Mouse (Mus musculus) frontal cortex, postnatal 25 days (tissue): ENCODE data around the gene Ecm1.
"Not testable (repeated sequence)": the region's sequence is repeated elsewhere in the genome, so short reads cannot be mapped to it uniquely, and the experiment has no call there.

ENCODE experiments used
- DNase-seq, 2 experiments: peaks; one replicate each; pipeline ENCODE4 v3.0.0; 2022; ENCODE audit warnings: low spot score in 2 of 2

Gene Ecm1

GRCm38 (mm10) chr3:95726696-95727358 lies 12.5 kb downstream of the Ecm1 start:
- no peak for DNase-seq

- DNase-seq: no peak
Observed at GRCm38 (mm10) chr3:95725863-95726262, 13.5 kb downstream of the Ecm1 start.

GRCm38 (mm10) chr3:95722386-95722785 lies 17.0 kb downstream of the Ecm1 start:
- no peak for DNase-seq

DNA sequence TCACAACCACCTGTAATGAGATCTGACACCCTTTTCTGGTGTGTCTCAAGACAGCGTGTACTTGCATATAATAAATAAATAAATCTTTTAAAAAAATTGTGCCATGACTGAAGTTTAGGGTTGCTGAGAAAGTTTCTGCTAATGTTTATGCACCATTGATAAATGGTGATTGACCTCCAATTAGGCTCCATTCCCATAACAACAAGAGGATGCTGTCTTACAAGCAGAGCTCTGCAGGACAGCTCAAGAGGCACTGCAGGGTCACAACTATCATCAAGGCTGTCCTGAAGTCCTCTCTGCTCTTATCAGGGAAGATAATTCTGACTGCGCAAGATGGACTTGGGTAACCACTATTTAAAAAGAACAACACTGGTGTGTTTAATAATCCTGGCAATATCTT lies 21.2 kb downstream of the Ecm1 start:
- DNase-seq: no peak

DNA sequence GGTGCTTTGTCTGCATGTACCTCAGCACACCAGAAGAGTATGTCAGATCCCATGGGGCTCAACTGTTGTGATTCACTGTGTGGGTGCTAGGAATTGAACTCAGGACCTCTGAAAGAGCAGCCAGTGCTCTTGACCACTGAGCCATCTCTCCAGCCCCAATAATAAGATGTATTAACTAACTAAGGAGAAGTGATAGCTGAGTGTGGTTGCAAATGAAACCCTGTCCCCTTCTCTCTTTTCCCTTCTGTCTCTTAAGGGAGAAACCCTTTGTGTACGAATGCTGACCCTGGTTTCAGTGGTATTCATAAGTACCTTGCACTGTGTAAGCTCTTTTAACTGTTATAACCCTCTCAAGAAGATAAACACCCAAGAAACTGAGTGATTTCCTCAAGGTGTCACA lies 23.3 kb downstream of the Ecm1 start:
- DNase-seq: no peak

- no peak for DNase-seq
Observed at GRCm38 (mm10) chr3:95709967-95710366, 29.4 kb downstream of the Ecm1 start.

DNA sequence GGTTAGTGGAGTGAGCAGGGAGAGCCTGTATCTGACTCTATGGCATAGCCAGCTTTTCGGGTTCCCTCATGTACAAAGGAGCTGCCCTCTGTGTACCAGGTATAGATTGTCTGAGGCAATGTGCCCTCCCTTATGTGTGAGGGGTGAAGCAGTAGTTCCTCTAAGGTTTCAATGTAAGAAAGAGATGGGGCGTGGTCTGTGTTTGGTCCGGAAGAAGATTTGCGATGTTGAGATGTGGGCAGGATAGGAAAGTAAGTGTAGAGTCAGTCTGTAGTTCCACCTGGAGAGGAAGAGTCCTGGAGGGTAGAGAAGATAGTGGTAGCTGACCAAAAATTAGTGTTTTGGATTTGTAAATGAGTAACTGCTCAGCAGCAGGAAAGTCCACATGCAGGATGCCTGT lies 30.3 kb downstream of the Ecm1 start:
- no peak for DNase-seq

GRCm38 (mm10) chr3:95707497-95707896 lies 31.9 kb downstream of the Ecm1 start:
- no peak for DNase-seq

DNA sequence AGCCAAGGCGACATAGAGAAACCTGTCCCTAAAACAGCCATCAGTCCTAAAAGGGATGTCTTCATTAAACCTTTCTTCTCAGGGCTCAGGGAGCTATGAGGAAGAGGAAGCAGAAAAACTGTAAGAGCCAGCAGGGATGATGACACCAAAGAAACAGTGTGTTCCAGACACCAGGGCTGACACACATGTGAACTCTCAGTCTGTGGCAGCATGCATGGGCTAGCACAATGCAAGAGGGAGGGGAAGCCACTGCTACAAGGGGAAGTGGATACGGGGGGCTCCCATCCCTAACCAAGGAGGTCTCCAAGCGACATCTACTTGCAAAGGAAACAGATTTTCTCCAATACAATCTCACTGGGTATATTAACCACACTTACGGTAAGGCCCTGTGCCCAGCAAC lies 33.1 kb downstream of the Ecm1 start:
- no peak for DNase-seq

DNA sequence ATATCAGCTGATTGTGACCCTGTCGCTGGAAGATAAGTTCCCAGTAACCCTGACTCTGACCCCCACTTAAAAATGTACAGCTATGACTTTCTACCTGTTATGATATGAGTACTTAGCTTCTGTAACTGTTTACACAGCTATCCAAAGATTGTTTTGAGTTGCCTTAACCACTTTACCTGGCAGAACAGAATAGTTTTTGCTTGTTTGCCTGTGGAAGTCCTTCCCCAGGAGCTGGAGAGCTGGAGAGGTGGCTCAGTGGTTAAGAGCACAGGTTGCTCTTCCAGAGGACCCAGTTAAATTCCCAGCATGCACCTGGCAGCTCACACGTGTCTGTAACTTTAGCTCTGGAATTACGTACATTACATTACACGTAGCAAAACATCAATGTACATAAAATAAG lies 34.8 kb downstream of the Ecm1 start:
- no peak for DNase-seq

DNA sequence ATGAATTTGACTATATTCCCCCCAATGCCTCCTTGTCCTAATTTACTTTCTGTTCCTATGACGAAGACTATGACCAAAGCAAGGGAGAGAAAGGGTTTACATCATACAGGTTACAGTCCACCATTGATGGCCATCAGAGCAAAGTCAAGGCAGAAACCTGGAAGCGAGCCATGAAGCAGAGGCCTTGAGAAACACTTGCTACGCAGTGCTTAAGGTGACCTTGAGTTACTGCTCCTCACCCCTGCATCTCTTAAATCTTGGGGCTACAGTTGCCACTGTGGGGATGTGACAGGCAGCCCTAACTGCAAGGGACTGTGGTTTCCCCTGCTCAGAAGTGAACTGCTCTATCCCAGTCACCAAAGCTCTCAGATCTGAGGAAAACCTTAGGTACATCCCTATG lies 36.1 kb downstream of the Ecm1 start:
- no peak for DNase-seq

DNA sequence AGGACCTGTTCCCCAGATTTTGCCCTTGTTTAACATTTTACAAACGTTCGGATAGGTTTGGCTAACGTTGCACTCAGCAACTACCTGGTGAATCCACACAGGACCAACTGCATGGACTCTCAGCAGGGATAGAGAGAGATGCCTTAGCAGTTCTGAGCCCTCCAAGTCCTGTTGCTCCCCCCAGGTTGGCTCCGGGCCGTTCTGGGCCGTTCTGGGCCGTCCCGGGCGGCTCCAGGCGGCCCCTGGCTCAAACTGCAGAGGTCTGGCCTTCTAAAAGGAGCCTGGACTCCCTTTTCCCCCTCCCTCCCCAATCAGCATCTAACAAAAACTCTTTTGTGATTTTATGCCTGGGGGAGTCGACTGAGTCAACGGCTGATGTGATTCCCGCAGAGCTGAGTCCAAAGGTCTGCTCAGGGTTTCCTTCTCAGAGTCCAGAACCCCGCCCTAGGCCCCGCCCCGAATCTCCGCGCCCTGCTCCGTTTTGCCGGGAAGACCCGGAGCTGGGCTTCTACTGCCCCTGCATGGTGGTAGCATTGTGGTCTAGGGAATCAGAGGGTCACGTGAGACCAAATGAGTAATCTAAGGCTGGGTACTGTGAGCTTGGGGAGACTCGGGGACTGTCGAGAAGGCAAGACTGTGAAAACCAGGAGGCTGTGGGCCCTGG lies 37.4 kb downstream of the Ecm1 start:
- DNase-seq: no peak

GRCm38 (mm10) chr3:95701085-95701484 lies 38.3 kb downstream of the Ecm1 start:
- no peak for DNase-seq

DNA sequence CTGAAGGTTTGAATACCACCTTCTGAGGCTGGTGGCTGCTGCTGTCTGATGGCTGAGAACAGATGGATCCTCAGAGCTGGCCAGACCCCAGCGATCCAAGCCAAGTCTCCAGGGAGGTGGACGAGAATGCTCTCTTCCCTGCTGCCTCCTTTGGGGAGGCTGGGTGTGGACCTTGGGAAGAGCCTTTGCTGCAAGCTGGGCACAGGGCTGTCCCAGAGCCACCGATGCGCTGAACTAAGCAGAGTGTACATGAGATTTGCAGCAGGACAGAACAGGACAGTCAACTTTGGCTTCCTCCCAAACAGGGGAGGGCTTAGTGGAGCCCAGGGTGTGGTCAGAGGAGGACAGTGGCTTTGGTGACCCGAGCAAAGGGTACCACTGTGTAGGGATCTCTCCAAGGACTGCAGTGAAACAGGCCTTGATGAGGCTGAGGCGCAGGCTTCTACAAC lies 39.1 kb downstream of the Ecm1 start:
- DNase-seq: no peak

GRCm38 (mm10) chr3:95698286-95698685 lies 41.1 kb downstream of the Ecm1 start:
- DNase-seq: no peak

DNA sequence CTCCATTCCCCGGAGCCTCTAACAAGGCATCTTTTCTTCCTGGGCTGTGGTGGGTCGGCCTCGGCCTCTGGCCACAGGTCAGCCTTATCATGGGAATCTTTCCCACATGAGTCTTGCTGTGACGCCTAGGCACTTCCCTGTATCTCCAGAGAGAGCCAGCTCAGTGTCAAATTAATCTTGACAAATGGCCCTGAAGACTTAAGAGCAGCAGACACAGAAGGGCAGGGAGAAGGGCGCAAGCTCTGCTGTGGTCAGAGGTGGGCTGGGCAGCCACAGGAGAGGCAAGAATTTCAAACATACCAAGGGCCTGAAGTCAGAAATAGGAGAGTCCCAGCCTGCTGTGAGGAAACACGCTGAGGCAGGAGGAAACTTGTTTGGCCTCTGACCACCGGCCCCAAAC lies 43.0 kb downstream of the Ecm1 start:
- no peak for DNase-seq

GRCm38 (mm10) chr3:95695796-95696195 lies 43.6 kb downstream of the Ecm1 start:
- DNase-seq: no peak

GRCm38 (mm10) chr3:95694808-95695703 lies 44.3 kb downstream of the Ecm1 start:
- no peak for DNase-seq

- no peak for DNase-seq
Observed at GRCm38 (mm10) chr3:95693821-95694807, 45.3 kb downstream of the Ecm1 start.

- no peak for DNase-seq
Observed at GRCm38 (mm10) chr3:95692677-95693076, 46.7 kb downstream of the Ecm1 start.

DNA sequence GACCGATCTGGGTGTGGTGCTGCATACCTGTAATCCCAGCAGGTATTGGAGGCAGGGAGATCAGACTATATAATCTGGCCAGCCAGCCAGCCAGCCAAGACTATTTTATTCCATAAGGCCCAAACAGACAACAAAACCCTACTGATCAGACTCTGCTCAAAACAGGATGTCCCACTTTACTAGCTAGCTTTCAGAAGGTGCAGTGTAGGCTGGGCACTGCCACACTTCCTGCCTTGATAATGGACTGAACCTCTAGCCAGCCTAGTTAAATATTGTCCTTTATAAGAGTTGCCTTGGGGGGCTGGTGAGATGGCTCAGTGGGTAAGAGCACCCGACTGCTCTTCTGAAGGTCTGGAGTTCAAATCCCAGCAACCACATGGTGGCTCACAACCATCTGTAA lies 48.8 kb downstream of the Ecm1 start:
- not testable (repeated sequence) for DNase-seq
